Mouse (Mus musculus) hindbrain, postnatal 0 days (tissue): ENCODE measurements around the gene Smyd3. TPM values are rescaled to one million over a fixed set of nuclear protein-coding genes. Genes with fewer than 3 reads are reported as not detected.

Experiments
- ATAC-seq: fragments of 200-750 bp; cut with Nextera tagmentation; 2 replicates; pipeline ENCODE4 v1.8.0; 2017; ENCODE audit warnings: mild to moderate bottlenecking, moderate TSS enrichment, moderate library complexity
- DNase-seq: peaks from one replicate; pipeline ENCODE4 v3.0.0-alpha.2; 2015; ENCODE audit warnings: low spot score
- H3K27ac ChIP-seq: fragments of 300-500 bp; sonication (generic); 2 replicates; pipeline ENCODE4 v1.5.1; 2014; ENCODE audit warnings: mild to moderate bottlenecking
- H3K27me3 ChIP-seq: fragments of 300-500 bp; sonication (generic); 2 replicates; pipeline ENCODE4 v1.6.1; 2014; ENCODE audit warnings: low read length, mixed read lengths; ENCODE audit not compliant: insufficient read depth
- H3K36me3 ChIP-seq: fragments of 300-500 bp; sonication (generic); 2 replicates; pipeline ENCODE4 v1.6.1; 2014; ENCODE audit warnings: low read length, mixed read lengths; ENCODE audit not compliant: insufficient read depth
- H3K4me1 ChIP-seq: fragments of 300-500 bp; sonication (generic); 2 replicates; pipeline ENCODE4 v1.6.1; 2014; ENCODE audit warnings: antibody characterized with exemption, low read length, mixed read lengths; ENCODE audit not compliant: insufficient read depth
- H3K4me2 ChIP-seq: fragments of 300-500 bp; sonication (generic); 2 replicates; pipeline ENCODE4 v1.6.1; 2014; ENCODE audit warnings: low read depth, mild to moderate bottlenecking, low read length, moderate library complexity, mixed read lengths
- H3K4me3 ChIP-seq: fragments of 300-500 bp; sonication (generic); 2 replicates; pipeline ENCODE4 v1.5.1; 2014; ENCODE audit warnings: low read length
- H3K9ac ChIP-seq: fragments of 300-500 bp; sonication (generic); replicated peaks from 2 replicates; pipeline ENCODE4 v1.6.1; 2014; ENCODE audit warnings: mild to moderate bottlenecking, low read length, moderate library complexity, mixed read lengths
- H3K9me3 ChIP-seq: fragments of 300-500 bp; sonication (generic); 2 replicates; pipeline ENCODE4 v1.6.1; 2016; ENCODE audit warnings: low read length, mixed read lengths
- CTCF ChIP-seq: IDR thresholded peaks from 2 replicates; pipeline ENCODE4 v1.5.1; 2016; ENCODE audit warnings: antibody characterized with exemption, control low read depth, low read depth
- WGBS: fragments of 180-500 bp; shearing (Covaris S2); extraction: QIAGEN DNeasy Blood & Tissue Kit; methylation state at CpG from one replicate; pipeline ENCODE4 v1.1.7; 2014; 5-methylcytosine and 5-hydroxymethylcytosine counted together
- polyA plus RNA-seq: library from polyadenylated mRNA; unstranded; fragments of >200 nt; fragmentation: Nextera tagmentation; extraction: Ambion mirVana; gene quantifications from 2 replicates; pipeline ENCODE4 v1.2.1, GENCODE M21; 2015
- total RNA-seq: library from RNA; depleted of rRNA; stranded (reverse); fragments of >200 nt; gene quantifications from 2 replicates; pipeline ENCODE4 v1.2.3, GENCODE M21; 2014

Smyd3 gene
- total and polyA plus RNA-seq, 2 experiments from 2014 or later = 15.4 to 26.1 TPM

GRCm38 (mm10) chr1:179477157-179477902 is 40.5 kb downstream of the Smyd3 start:
- 71% methylated on average over 5 of the region's 5 CpGs for WGBS
- Histone ChIP-seq H3K4me3 (no peak overlapping the region), H3K4me1 (no peaks in the 10 kb centered on the region), H3K9ac (no peak overlapping the region), H3K27me3 (no peaks in the 10 kb centered on the region), H3K4me2 (no peak overlapping the region), H3K9me3 (0 out of 2 replicates have a peak, but pooled peaks cover 7% of the 10 kb centered on the region), H3K36me3 (no peaks in the 10 kb centered on the region), H3K27ac (no peak overlapping the region)
- ATAC-seq (peak; percentile 76), DNase-seq (peak; percentile 86)
- peak; percentile 89 for TF ChIP-seq CTCF

- H3K27ac ChIP-seq = no peak overlapping the region
- TF ChIP-seq CTCF = peak; percentile 61
- peak; percentile 24 for DNase-seq
Observed at GRCm38 (mm10) chr1:179476461-179477156, 41.2 kb downstream of the Smyd3 start.

GRCm38 (mm10) chr1:179474776-179475175 is 43.1 kb downstream of the Smyd3 start:
- no peak for TF ChIP-seq CTCF
- no peaks in the 10 kb centered on the region for H3K36me3 ChIP-seq
- no peak overlapping the region for H3K9ac ChIP-seq
- no peak overlapping the region for H3K27ac ChIP-seq
- no peak for ATAC-seq
- no peaks in the 10 kb centered on the region for H3K27me3 ChIP-seq
- WGBS = 89% methylated on average over 8 of the region's 8 CpGs
- H3K4me1 ChIP-seq = no peaks in the 10 kb centered on the region
- 0 out of 2 replicates have a peak, but pooled peaks cover 7% of the 10 kb centered on the region for H3K9me3 ChIP-seq
- H3K4me3 ChIP-seq = no peak overlapping the region
- H3K4me2 ChIP-seq = no peak overlapping the region
- no peak for DNase-seq

More at GRCm38 (mm10) chr1:179476461-179477156, 41.2 kb downstream of the Smyd3 start:
- Histone ChIP-seq H3K36me3 (no peaks in the 10 kb centered on the region), H3K27me3 (no peaks in the 10 kb centered on the region), H3K4me3 (no peak overlapping the region), H3K4me1 (no peaks in the 10 kb centered on the region), H3K9ac (no peak overlapping the region), H3K9me3 (0 out of 2 replicates have a peak, but pooled peaks cover 7% of the 10 kb centered on the region), H3K4me2 (no peak overlapping the region)
- WGBS = 64% methylated on average over 6 of the region's 6 CpGs
- peak; percentile 51; the same call in 1 of the 2 replicates for ATAC-seq

GRCm38 (mm10) chr1:179473920-179474643 is 43.8 kb downstream of the Smyd3 start:
- DNase-seq = no peak
- ATAC-seq = no peak
- H3K4me3 ChIP-seq = no peak overlapping the region
- H3K4me2 ChIP-seq = no peak overlapping the region
- H3K9ac ChIP-seq = no peak overlapping the region
- 0 out of 2 replicates have a peak, but pooled peaks cover 7% of the 10 kb centered on the region for H3K9me3 ChIP-seq
- TF ChIP-seq CTCF = no peak
- no peaks in the 10 kb centered on the region for H3K36me3 ChIP-seq
- no peaks in the 10 kb centered on the region for H3K27me3 ChIP-seq
- H3K4me1 ChIP-seq = no peaks in the 10 kb centered on the region
- 78% methylated on average over 17 of the region's 17 CpGs for WGBS
- no peak overlapping the region for H3K27ac ChIP-seq

GRCm38 (mm10) chr1:179467970-179468369 is 49.9 kb downstream of the Smyd3 start:
- 89% methylated on average over 8 of the region's 8 CpGs for WGBS
- ATAC-seq = no peak
- Histone ChIP-seq H3K4me3 (no peak overlapping the region), H3K9ac (no peak overlapping the region), H3K9me3 (0 out of 2 replicates have a peak, but pooled peaks cover 5% of the 10 kb centered on the region), H3K27me3 (no peaks in the 10 kb centered on the region), H3K27ac (no peak overlapping the region), H3K4me2 (no peak overlapping the region), H3K4me1 (no peaks in the 10 kb centered on the region), H3K36me3 (no peaks in the 10 kb centered on the region)
- DNase-seq = no peak
- no peak for TF ChIP-seq CTCF

- Histone ChIP-seq H3K9me3 (no peaks in the 10 kb centered on the region), H3K4me2 (no peak overlapping the region), H3K27ac (no peak overlapping the region), H3K36me3 (no peaks in the 10 kb centered on the region), H3K27me3 (no peaks in the 10 kb centered on the region), H3K4me3 (no peak overlapping the region), H3K9ac (no peak overlapping the region), H3K4me1 (no peaks in the 10 kb centered on the region)
- 89% methylated on average over 5 of the region's 5 CpGs for WGBS
- ATAC-seq = no peak
- TF ChIP-seq CTCF = no peak
- DNase-seq = no peak
Observed at GRCm38 (mm10) chr1:179462376-179462775, 55.5 kb downstream of the Smyd3 start.
